Mouse (Mus musculus): ENCODE results near the gene Polr3c. TPM values are rescaled to one million over a fixed set of nuclear protein-coding genes. Genes with fewer than 3 reads are reported as not detected.
"Not testable (repeated sequence)": the region's sequence is repeated elsewhere in the genome, so short reads cannot be mapped to it uniquely, and the experiment has no call there.

Polr3c gene
- polyA plus RNA-seq (2016; fragmentation: Nextera tagmentation; extraction: Ambion mirVana) = 42.1 and 43.0 TPM in 2 replicates

DNA sequence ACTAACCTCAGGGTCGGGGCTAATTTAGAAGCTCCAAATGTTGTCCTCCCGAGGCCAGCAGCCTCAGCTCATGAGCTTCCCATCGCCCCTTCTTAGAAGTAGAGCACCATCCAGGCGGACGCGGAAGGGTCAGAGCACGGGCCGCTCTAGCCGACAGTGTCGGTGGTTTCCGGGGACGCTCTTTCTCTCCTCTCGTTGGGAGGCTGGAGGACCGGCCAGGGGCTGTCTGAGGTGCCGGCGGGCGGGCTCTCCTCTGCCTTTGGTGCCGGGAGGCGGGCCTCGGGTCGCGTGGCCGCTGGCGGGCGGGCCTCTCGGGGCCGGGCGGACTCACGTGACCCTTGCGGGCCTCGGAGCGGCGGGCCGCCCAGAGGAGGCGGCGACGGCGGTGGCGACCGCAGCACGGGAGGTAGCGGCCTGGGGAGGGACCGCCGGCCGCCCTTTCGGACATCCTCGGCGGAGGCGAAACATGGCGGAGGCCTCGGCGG, at the start of gene Polr3c, which contains the start of gene Rnf115:
Polr3c (minus strand) TSS at position 286 of the 485 bp plus-strand sequence.
Rnf115 (plus strand) TSS at position 322 of the 485 bp plus-strand sequence.
- peak within 1 kb of the TSS; percentile 85 for H3K9ac ChIP-seq
- ATAC-seq (ENCODE audit: low FRiP score) = peak; percentile 98
- H3K9me3 ChIP-seq = no peaks in the 10 kb centered on the region
- peaks cover 15% of the 10 kb centered on the region for H3K36me3 ChIP-seq (replicated peaks)
- H3K4me3 ChIP-seq (replicated peaks) = peak within 1 kb of the TSS; percentile 91
- under 1% methylated on average over 40 of the region's 52 CpGs for WGBS
- peaks cover 20% of the 10 kb centered on the region for H3K4me1 ChIP-seq
- peak within 1 kb of the TSS; percentile 77 for H3K27ac ChIP-seq
- H3K4me2 ChIP-seq = peak within 1 kb of the TSS; percentile 71
- no peaks in the 10 kb centered on the region for H3K27me3 ChIP-seq

DNA sequence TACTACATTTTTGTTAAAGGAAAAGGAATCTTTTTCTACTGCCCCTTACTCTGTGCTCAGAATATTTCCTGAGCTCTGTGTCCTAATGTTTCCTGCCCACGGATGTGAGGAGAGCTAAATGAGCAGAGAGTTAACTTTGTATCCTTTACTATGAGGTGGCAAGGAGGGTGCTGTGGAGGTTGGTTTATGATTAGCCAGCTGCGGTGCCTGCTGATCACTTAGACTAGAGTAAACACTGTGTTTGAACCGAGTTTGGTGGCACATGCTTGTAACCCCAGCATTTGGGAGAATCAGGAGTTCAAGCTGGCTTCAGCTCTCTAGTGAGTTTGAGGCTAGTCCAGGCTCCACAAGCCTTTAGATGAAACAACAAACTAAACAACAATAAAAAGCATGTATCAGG, 49.7 kb upstream of the Polr3c start:
- no peaks in the 10 kb centered on the region for H3K9me3 ChIP-seq
- no peaks in the 10 kb centered on the region for H3K4me1 ChIP-seq
- H3K9ac ChIP-seq = no peak overlapping the region
- no peak overlapping the region for H3K4me2 ChIP-seq
- ATAC-seq (ENCODE audit: low FRiP score) = no peak
- no peaks in the 10 kb centered on the region for H3K27me3 ChIP-seq
- WGBS = 84% methylated on average over 3 of the region's 3 CpGs
- H3K4me3 ChIP-seq (replicated peaks) = no peak overlapping the region
- no peak overlapping the region for H3K27ac ChIP-seq
- H3K36me3 ChIP-seq (replicated peaks) = peaks cover 6% of the 10 kb centered on the region; the same call in 1 of the 2 replicates

DNA sequence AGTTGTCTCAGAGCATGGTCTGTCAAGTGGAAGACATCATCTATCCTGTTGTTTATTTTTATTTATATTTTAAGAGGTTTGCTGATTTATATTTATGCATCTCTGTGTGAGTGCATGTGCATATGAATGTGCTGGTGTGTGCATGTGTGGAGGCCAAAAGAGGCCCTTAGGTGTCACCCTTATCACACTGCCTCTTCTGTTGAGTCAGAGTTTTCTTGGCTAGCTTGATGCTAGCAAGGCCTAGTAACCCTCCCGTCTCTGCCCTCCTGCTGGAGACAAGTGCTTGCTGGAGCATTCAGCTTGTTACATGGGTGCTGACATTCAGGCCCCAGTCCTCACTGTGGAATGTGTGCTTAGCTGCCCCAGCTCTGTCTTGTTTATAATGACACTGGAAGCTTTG, 45.5 kb upstream of the Polr3c start:
- WGBS = 65% methylated on average over 1 of the region's 1 CpGs

DNA sequence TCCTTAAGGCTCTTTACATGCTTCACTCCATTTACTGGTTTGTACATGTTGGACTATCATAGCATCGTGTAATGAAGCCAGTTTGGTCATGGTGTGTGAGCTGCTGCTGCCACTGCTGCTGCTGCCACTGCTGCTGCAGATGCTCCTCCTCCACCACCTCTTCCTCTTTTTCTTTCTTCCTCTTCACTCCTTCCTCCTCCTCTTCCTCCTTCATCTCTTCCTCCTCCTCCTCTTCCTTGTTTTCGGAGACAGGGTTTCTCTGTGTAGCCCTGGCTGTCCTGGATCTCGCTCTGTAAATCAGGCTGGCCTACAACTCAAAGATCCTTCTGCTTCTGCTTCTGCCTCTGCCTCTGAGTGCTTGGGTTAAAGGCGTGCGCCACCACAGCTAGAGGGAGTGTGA, 42.5 kb upstream of the Polr3c start:
- Histone ChIP-seq H3K27ac (no peak overlapping the region), H3K27me3 (no peaks in the 10 kb centered on the region), H3K9me3 (no peaks in the 10 kb centered on the region), H3K4me1 (peaks cover 7% of the 10 kb centered on the region; the same call in 1 of the 2 replicates), H3K4me3 (replicated peaks) (no peak overlapping the region), H3K4me2 (no peak overlapping the region), H3K9ac (no peak overlapping the region), H3K36me3 (replicated peaks) (no peaks in the 10 kb centered on the region)
- 92% methylated on average over 5 of the region's 5 CpGs for WGBS
- no peak for ATAC-seq (ENCODE audit: low FRiP score)

More for the DNA sequence above, 45.5 kb upstream of the Polr3c start:
- Histone ChIP-seq H3K4me2 (no peak overlapping the region), H3K9ac (no peak overlapping the region), H3K27me3 (no peaks in the 10 kb centered on the region), H3K27ac (no peak overlapping the region), H3K4me1 (no peaks in the 10 kb centered on the region), H3K36me3 (replicated peaks) (peaks cover 6% of the 10 kb centered on the region; the same call in 1 of the 2 replicates), H3K4me3 (replicated peaks) (no peak overlapping the region), H3K9me3 (no peaks in the 10 kb centered on the region)
- ATAC-seq (ENCODE audit: low FRiP score) = no peak

DNA sequence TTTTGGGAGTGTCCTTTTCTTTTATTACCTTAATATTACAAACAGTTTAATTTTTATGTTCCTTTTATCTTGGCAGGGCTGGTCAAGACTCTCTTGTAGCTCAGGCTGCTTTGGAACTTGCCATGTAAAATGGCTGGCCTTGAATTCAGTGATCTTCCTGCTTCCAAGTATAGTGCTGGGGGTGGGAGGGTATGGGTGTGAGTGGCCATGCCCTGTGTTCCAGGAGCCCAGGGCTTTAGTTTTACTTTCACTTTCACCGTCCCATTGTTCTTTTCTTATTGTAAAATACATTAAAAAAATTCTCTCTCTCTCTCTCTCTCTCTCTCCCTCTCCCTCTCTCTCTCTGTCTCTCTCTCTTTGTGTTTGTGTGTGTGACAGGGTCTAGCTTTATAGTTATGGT, 37.1 kb upstream of the Polr3c start:
- ATAC-seq (ENCODE audit: low FRiP score) = no peak
- Histone ChIP-seq H3K9me3 (no peaks in the 10 kb centered on the region), H3K4me1 (peaks cover 7% of the 10 kb centered on the region; the same call in 1 of the 2 replicates), H3K27me3 (no peaks in the 10 kb centered on the region), H3K27ac (no peak overlapping the region), H3K4me3 (replicated peaks) (no peak overlapping the region), H3K4me2 (no peak overlapping the region), H3K36me3 (replicated peaks) (no peaks in the 10 kb centered on the region; the same call in 1 of the 2 replicates), H3K9ac (no peak overlapping the region)
- WGBS = 89% methylated on average over 1 of the region's 1 CpGs

DNA sequence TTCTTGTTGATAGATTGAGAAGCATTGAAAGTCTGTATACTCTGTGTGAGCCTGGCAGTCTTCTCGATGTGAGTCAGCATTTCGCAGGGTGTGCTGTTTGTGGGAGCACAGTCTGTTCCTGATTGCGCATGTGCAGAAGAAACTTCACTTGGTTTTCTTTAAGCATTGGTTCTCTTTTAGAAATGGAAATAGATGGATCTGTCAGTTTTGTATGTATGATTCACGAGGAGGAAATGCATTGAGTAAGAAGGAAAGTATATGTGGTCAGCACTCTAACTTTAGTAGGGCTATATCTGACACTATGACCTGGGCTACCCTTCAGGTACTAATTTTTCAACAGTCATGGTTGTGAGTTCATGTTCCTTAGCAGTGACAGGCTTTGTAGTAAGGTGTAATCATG, 32.3 kb upstream of the Polr3c start:
- ATAC-seq (ENCODE audit: low FRiP score) = no peak
- H3K27me3 ChIP-seq = no peaks in the 10 kb centered on the region
- H3K36me3 ChIP-seq (replicated peaks) = no peaks in the 10 kb centered on the region; the same call in 1 of the 2 replicates
- no peak overlapping the region for H3K27ac ChIP-seq
- 95% methylated on average over 4 of the region's 4 CpGs for WGBS
- H3K9ac ChIP-seq = no peak overlapping the region
- no peaks in the 10 kb centered on the region for H3K9me3 ChIP-seq
- H3K4me3 ChIP-seq (replicated peaks) = no peak overlapping the region
- no peak overlapping the region for H3K4me2 ChIP-seq
- H3K4me1 ChIP-seq = no peaks in the 10 kb centered on the region

DNA sequence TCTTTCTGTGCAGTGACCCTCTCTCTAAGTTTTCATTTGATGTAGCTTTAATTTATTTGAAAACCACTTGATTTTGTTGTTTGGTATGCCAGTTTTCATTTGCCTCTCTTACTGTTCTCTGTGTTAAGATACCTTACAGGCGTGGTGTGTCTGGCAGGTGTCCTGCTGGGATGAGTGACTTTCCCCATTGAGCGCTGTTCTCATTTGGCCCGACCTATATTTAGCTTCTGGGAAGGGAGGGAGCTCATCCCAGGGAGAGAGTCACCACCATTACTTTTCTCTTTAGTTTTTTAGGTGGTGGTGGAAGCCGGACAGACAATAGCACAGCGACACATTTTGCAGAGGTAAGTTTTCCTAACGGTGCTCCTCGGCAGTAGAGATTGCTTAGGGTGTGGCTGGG, 30.3 kb upstream of the Polr3c start:
- Histone ChIP-seq H3K27ac (no peak overlapping the region), H3K4me3 (replicated peaks) (no peak overlapping the region), H3K4me1 (no peaks in the 10 kb centered on the region), H3K27me3 (no peaks in the 10 kb centered on the region), H3K9me3 (no peaks in the 10 kb centered on the region), H3K4me2 (no peak overlapping the region), H3K9ac (no peak overlapping the region; the same call in 1 of the 2 replicates), H3K36me3 (replicated peaks) (no peaks in the 10 kb centered on the region; the same call in 1 of the 2 replicates)
- ATAC-seq (ENCODE audit: low FRiP score) = no peak
- WGBS = 62% methylated on average over 7 of the region's 7 CpGs

DNA sequence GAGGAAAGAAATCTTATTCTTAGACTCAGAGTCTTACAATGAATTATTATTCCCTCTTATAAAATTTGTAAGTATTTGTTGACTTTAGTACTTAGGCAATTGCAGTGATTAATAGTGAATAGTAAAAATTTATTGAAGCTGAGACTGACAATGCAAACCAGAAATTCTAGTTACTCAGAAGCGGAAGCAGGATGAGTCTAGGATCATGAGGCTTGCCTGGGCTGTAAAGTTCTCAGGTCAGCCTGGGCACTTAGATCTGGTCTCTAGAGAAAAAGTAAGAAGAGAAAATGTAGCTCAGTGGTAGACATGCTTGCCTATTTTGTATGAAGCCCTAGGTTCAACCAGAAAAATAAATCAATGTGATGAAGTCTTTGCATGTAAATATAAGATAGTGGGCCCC, 28.5 kb upstream of the Polr3c start:
- no peak for ATAC-seq (ENCODE audit: low FRiP score)
- no peaks in the 10 kb centered on the region for H3K9me3 ChIP-seq
- WGBS = 91% methylated on average over 1 of the region's 1 CpGs

DNA sequence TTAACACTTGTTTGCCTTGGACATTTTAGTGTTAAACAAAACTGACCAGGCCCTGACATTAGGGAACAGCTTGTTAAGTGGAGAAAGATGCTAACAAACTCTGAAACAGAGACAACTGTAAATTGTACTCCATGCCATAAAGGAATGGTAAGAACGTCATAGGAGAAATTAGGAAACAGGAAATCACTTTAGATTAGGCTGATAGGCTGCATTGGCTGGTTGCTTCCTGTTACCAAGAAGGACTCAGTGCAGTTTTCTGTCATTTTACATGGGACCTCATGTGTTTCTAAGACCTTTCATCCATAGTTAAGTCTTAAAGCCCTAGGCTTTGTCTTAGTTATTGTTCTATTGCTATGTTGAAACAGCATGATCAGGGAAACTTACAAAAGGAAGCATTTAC, 19.4 kb upstream of the Polr3c start:
- H3K9ac ChIP-seq = no peak overlapping the region
- no peaks in the 10 kb centered on the region for H3K4me1 ChIP-seq
- no peaks in the 10 kb centered on the region for H3K27me3 ChIP-seq
- no peak overlapping the region for H3K4me2 ChIP-seq
- no peaks in the 10 kb centered on the region for H3K9me3 ChIP-seq
- H3K4me3 ChIP-seq (replicated peaks) = no peak overlapping the region
- H3K36me3 ChIP-seq (replicated peaks) = no peaks in the 10 kb centered on the region
- ATAC-seq (ENCODE audit: low FRiP score) = no peak
- no peak overlapping the region for H3K27ac ChIP-seq
- 89% methylated on average over 1 of the region's 1 CpGs for WGBS

More for the DNA sequence above, 28.5 kb upstream of the Polr3c start:
- Histone ChIP-seq H3K4me1 (no peaks in the 10 kb centered on the region), H3K4me2 (no peak overlapping the region), H3K27ac (no peak overlapping the region), H3K4me3 (replicated peaks) (no peak overlapping the region), H3K36me3 (replicated peaks) (no peaks in the 10 kb centered on the region), H3K27me3 (no peaks in the 10 kb centered on the region), H3K9ac (no peak overlapping the region)

DNA sequence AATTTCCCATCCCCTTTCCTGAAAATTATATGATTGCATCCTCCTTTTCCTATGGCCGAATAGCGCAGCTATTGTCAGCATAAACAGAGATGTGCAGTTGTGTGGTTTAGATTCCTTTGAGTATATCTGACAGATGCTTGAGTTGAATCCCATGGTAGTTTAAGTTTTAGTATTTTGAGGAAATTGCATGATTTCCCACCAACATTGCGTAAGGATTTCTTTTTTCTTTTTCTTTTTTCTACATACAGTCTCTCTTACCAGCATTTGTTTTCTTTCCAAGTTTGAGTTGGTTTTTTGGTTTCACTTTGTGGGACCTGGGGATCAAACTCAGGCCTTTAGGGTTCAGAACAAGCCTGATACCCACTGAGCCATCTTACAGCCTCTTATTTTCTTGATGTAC, 16.9 kb upstream of the Polr3c start:
- Histone ChIP-seq H3K9me3 (no peaks in the 10 kb centered on the region), H3K9ac (no peak overlapping the region), H3K36me3 (replicated peaks) (no peaks in the 10 kb centered on the region), H3K4me1 (no peaks in the 10 kb centered on the region), H3K4me2 (no peak overlapping the region), H3K27ac (no peak overlapping the region), H3K4me3 (replicated peaks) (no peak overlapping the region), H3K27me3 (no peaks in the 10 kb centered on the region)
- ATAC-seq (ENCODE audit: low FRiP score) = no peak
- WGBS = 100% methylated on average over 3 of the region's 3 CpGs

DNA sequence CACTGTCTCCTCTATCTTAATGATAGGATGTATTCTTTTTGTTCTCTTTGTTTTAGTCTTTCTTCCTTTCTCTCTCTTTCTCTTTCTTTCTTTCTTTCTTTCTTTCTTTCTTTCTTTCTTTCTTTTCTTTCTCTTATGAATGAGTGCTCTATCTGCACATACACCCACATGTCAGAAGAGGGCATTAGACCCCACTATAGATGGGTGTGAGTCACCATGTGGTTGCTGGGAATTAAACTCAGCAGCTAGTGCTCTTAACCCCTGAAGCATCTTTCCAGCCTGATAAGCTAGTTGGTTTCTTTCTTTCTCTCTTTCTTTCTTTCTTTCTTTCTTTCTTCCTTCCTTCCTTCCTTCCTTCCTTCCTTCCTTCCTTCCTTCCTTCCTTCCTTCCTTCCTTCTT, 12.9 kb upstream of the Polr3c start:
- H3K4me1 ChIP-seq; H3K4me3 ChIP-seq (replicated peaks); H3K4me2 ChIP-seq; H3K36me3 ChIP-seq (replicated peaks); H3K9me3 ChIP-seq; H3K27ac ChIP-seq; ATAC-seq (ENCODE audit: low FRiP score); H3K9ac ChIP-seq; H3K27me3 ChIP-seq: not testable (repeated sequence)

DNA sequence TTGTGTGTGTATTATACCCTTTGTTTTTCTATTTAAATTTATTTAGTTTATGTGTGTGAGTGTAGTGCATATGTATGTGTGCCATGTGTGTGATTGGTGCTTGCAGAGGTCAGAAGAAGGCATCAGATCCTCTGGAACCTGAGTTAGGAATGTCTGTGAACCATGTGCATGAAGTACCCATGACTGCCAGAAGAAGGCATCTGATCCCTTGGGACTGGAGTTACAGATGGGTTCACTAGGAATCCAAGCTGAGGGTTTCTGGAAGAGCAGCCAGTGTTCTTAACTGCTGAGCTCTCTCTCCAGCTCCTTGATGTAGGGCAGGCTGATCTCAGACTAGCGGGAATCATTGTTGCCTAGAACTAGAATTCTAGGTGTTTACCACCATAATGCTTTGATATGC, 10.6 kb upstream of the Polr3c start:
- H3K4me3 ChIP-seq (replicated peaks) = no peak overlapping the region
- no peaks in the 10 kb centered on the region for H3K27me3 ChIP-seq
- H3K4me2 ChIP-seq = no peak overlapping the region
- WGBS = 96% methylated on average over 1 of the region's 1 CpGs
- ATAC-seq (ENCODE audit: low FRiP score) = no peak
- H3K9ac ChIP-seq = no peak overlapping the region
- no peaks in the 10 kb centered on the region for H3K9me3 ChIP-seq
- peaks cover 3% of the 10 kb centered on the region; the same call in 1 of the 2 replicates for H3K4me1 ChIP-seq
- H3K36me3 ChIP-seq (replicated peaks) = no peaks in the 10 kb centered on the region
- H3K27ac ChIP-seq = no peak overlapping the region

DNA sequence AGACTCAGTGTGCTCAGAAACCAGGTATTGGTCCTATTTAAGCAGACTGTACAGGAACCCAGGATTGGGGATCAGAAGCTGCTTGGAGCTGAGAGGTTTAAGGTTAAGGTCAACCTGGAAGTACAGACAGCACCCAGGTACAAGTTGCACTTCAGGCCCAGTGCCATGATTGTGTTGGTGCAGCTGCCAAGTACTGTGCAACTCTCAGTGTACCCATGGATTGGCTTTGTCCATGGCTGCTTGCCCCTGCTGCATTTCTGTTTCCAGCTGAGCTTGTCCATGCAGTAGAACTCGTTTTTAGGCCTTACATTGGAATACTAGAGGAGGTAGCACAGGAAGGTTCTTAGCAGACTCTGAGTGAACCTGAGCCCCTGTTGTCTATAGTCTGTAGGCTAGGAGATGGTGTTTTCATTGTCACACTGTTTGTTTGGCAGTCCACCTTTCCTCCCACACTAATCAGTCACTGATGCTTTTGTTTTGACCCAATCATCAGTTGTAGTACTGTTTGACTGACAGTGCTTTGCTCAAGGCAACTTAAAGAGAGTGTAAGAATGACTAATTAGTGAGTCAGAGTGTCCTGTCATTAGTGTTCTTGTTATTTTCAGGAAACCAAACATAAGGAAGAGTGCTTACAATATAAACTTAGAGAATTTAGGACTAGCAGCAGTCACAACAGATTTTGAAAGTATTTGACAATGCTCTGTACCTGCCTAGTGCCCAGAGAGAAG, 9.7 kb upstream of the Polr3c start:
- no peaks in the 10 kb centered on the region for H3K27me3 ChIP-seq
- H3K36me3 ChIP-seq (replicated peaks) = no peaks in the 10 kb centered on the region
- peaks cover 3% of the 10 kb centered on the region; the same call in 1 of the 2 replicates for H3K4me1 ChIP-seq
- 52% methylated on average over 1 of the region's 1 CpGs for WGBS
- H3K4me2 ChIP-seq = no peak overlapping the region
- H3K9ac ChIP-seq = no peak overlapping the region
- no peaks in the 10 kb centered on the region for H3K9me3 ChIP-seq
- H3K4me3 ChIP-seq (replicated peaks) = no peak overlapping the region
- no peak overlapping the region for H3K27ac ChIP-seq
- no peak for ATAC-seq (ENCODE audit: low FRiP score)

All from forebrain, embryonic 12.5 days (tissue).